Mouse (Mus musculus) layer of hippocampus, adult 9-10 months (tissue): ENCODE measurements at regions not wholly inside any gene's neighbourhood (a gene's known extent, or its start where the extent isn't known, plus 50 kb on each side); places are given as distances from the start of the nearest gene placed in this dataset.

Experiments
- DNase-seq: peaks from one replicate; pipeline ENCODE4 v3.0.0; 2022; ENCODE audit warnings: low spot score

GRCm38 (mm10) chr15:63670561-63670960 is 174.4 kb downstream of the Gsdmc2 start:
- DNase-seq: no peak

- no peak for DNase-seq
These were observed 177.4 kb downstream of the Gsdmc2 start for GRCm38 (mm10) chr15:63667536-63667935.

- DNase-seq: no peak
These were observed 179.5 kb downstream of the Gsdmc2 start for GRCm38 (mm10) chr15:63665517-63665916.

GRCm38 (mm10) chr15:63664877-63665276 is 180.1 kb downstream of the Gsdmc2 start:
- DNase-seq: no peak

- DNase-seq: no peak
These were observed 182.8 kb downstream of the Gsdmc2 start for GRCm38 (mm10) chr15:63662183-63662582.

GRCm38 (mm10) chr15:63658031-63658521 is 186.9 kb downstream of the Gsdmc2 start:
- no peak for DNase-seq

GRCm38 (mm10) chr15:63652216-63652961 is 192.6 kb downstream of the Gsdmc2 start:
- peak; percentile 69 for DNase-seq

- no peak for DNase-seq
These were observed 193.9 kb downstream of the Gsdmc2 start for GRCm38 (mm10) chr15:63651120-63651519.

DNA sequence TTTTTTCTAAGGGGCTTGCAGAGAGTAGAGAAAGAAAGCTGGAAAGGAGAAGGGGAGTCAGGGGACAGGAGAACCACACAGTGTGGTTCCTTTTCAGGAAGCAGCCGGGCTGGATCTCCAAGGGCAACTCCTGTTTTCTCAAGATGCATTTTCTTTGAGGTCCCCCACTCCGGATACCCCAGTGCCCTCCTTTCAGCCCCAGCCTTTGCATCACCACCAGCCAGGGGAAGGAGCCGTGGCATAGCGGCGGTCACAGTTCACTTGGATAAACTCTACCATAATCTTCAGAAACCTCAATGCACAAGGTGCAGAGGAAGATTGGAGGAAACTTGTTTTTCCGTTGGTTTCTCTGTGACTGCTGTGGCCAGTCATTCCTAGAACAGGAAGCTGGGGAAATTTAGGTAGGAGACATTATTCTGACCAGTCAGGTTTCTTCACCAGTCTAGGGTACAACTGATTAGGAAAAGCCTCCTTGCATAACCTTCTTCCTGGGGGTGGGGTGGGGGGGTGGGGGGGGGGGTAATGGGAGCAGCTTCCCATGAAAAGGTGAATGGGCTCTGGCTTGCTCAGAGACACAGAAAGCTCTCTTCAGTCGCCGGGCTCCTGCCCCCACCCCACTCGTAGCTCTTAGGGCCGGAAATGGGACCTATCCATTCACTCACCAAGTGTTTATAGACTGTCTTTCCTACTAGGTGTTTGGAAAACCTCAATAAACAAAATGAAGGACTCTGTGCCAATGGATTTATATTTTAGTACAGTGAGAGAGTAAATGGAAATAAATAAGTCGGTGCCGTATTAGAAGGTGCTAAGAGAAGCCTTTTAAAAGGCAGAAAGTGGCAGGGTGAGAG is 196.6 kb downstream of the Gsdmc2 start:
- DNase-seq: no peak

- no peak for DNase-seq
These were observed 220.2 kb downstream of the Gsdmc2 start for GRCm38 (mm10) chr15:63624814-63625213.

- DNase-seq: no peak
These were observed 220.7 kb downstream of the Gsdmc2 start for GRCm38 (mm10) chr15:63624249-63624648.

GRCm38 (mm10) chr15:63616506-63617208 is 228.3 kb downstream of the Gsdmc2 start:
- no peak for DNase-seq

GRCm38 (mm10) chr15:63614191-63614590 is 230.8 kb downstream of the Gsdmc2 start:
- no peak for DNase-seq

DNA sequence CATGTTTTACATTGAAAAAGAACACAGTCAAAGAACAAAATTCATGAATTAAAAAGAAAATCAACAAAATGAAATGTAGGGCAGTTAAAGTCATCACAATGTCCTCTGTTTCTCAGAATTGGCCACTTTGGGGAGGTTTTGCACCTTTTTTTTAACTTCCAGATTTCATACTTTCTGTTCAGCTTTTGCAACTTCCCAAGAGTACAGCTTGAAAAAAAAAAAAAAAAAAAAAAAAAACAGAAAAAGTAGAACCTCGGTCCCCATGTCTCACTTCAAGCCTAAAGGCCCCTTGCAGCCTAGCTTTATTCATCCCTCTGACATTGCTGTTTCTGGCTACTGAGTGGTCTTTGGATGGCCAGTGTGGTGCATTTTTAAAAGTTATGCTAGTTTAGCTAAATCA is 231.9 kb downstream of the Gsdmc2 start:
- no peak for DNase-seq

GRCm38 (mm10) chr15:63611161-63611560 is 233.8 kb downstream of the Gsdmc2 start:
- DNase-seq: no peak

DNA sequence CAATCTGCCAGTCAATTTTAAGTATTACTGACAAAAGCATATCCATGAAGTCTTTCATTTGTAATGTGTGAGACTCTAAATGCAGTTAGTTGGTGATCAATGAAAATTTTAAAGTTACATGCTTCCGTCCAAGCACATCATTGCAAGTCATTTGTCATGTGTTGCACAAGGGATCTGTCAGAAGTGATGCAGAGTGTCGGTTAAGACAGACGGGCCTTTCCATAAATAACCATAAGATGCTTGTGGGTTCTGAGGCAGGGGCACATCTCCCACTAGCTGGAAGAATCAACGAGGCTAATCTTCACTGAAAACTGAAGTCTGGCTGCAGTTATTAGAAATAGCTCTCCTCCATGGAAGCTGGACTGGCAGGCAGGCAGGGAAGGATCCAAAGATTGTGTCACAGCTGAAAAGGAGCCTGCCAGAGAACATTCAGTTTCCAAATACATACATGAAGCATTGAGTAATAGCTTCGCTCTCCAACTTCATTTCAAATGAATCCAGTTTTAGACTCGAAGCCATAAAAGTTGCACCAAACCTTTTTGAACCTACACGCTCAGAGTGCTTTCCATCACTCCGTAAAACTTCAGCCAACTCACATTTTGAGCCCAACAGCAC is 241.8 kb downstream of the Gsdmc2 start:
- DNase-seq: no peak

DNA sequence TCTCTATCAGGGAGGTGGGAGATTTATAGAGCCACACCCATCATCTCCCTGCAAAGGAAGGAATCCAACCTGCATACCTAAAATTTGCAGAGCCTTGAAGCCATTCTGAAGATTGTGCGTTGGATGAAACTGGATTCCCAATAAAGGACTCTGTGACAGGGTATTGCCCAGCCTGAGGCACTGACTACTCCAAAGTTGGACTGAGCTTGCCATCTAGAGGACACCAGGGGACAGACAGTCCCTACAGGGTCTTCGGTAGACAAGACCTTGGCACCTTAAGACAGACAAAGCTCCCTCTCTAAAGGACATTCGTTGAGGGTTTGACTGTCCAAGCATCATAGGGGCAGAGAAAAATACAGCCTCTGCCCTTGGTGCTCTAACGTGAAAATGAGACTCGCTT is 243.4 kb downstream of the Gsdmc2 start:
- DNase-seq: no peak

GRCm38 (mm10) chr15:63592758-63593463 is 252.1 kb downstream of the Gsdmc2 start:
- DNase-seq: no peak

DNA sequence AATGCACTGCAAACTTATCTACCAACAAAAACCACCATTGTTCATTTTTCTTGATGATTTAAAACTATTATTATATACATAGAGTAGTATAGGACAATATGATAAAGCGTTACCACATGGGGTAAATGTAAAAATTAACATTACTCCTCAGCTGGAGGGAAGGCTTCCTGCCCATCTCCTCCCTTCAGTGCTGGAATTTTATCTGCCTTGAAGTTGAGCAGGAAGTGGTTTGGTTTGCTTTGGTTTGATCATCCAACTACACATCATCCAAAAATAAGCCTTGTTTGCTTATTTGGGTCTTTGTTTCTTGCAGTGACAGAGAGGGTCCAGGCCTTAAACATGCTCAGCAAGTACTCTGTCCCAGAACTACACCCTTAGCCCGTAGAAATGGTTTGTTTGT is 285.7 kb downstream of the Gsdmc2 start:
- no peak for DNase-seq

- DNase-seq: no peak
These were observed 286.3 kb downstream of the Gsdmc2 start for GRCm38 (mm10) chr15:63558691-63559090.

- DNase-seq: no peak
These were observed 287.2 kb downstream of the Gsdmc2 start for GRCm38 (mm10) chr15:63557816-63558215.
